Mouse (Mus musculus) T-cell, adult 2 months (primary cell): ENCODE results near the gene Gm9821.

Source experiments
- DNase-seq: peaks from one replicate; pipeline ENCODE4 v3.0.0; 2022; ENCODE audit warnings: low spot score

Gene Gm9821

GRCm38 (mm10) chr2:91945483-91945882, at the start of gene Gm9821:
Gene Gm9821, plus strand, starts transcription at chr2:91945703.
- no peak for DNase-seq

DNA sequence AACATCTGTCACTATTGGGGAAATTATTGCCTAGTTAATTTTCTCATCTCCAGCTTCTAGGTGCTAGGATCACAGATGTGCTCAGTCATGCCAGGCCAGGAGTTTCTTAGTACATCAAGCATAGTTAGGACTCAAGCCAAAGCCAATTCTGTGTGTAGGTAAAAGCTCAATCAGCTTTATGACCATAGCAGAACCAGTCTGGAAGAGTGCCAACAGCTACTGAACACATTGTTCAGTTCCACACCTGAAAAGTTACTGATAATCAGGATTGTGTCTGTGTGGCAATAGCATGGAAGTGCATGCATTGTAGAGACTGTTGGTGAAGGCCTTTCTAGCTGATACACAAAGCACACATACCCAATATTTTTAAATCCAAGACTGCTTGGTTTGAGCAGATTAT, 47.5 kb upstream of the Gm9821 start:
- no peak for DNase-seq

DNA sequence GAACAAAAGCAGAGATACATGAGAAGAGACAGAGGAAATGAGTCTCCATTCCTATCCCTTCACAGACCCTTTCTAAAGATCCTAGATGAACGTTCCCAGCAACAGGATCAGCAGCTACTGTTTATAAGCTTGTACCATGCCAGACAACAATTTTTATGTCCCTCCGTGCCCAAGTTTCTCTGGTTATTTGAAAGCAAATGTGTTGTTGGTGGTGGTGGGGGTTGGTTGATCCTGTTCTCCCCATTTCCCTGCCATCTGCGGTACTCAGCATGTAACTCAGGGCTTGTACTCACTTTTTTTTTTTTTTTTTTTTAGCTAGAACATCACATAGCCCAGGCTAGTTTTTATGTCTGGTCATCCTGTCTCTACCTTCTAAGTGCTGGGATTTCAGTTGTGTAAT, 46.4 kb upstream of the Gm9821 start:
- no peak for DNase-seq

GRCm38 (mm10) chr2:91900431-91900830, 45.1 kb upstream of the Gm9821 start:
- no peak for DNase-seq

DNA sequence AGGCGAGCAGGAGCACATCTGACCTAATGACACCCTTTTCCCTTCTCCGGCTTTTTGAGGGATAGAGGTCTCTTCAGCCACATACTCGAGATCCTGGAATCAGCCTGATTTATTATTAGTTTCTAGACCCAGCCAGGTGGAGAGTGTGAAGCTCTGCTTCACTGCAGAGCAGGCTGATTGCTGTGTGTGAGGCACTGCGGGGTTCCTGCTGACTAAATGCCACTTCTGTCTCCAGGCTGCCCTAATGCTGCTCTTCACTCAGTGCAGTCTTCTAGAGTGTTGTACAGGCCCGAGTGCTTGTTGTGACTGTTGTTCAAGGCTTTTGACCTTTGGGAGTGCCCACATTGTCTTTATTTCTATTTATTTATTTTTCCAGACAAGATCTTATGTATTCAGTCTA, 43.2 kb upstream of the Gm9821 start:
- DNase-seq: no peak

DNA sequence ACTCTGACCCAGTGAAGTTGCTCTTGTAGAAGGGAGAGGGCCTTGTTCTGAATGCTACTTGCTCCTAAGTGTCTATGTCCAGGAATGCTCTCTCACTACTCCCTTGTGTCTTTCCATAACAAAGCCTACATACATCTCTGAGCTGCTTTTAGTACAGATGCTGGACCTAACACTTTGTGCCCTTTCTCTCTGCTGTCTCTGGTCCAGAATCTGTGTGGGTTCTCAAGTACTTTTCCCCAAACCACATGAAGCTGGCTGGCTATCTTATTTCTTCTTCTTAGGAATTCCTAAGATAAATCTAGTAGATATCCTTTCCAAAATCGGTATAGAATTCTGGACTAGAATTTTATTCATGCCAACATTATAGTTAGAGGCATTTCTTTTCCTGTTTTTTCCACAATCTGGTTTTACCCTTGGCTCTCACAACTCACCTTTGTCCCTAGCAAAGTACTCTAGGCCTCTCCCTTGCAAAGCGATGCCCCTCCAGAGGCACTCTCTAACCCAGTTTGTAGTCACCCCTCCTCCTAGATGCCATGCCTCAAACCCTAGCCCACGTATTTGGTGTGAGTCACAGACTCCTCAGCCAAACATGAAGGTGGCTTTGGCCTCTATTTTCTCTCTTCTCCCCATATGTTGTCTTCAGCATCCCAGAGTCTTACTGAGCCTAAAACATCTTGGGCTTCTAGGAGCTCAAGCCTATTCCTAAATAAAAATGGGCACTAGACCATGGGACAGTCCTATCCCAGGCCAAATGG, 42.2 kb upstream of the Gm9821 start:
- DNase-seq: no peak

- no peak for DNase-seq
Measured at GRCm38 (mm10) chr2:91904618-91905307, 40.7 kb upstream of the Gm9821 start.

DNA sequence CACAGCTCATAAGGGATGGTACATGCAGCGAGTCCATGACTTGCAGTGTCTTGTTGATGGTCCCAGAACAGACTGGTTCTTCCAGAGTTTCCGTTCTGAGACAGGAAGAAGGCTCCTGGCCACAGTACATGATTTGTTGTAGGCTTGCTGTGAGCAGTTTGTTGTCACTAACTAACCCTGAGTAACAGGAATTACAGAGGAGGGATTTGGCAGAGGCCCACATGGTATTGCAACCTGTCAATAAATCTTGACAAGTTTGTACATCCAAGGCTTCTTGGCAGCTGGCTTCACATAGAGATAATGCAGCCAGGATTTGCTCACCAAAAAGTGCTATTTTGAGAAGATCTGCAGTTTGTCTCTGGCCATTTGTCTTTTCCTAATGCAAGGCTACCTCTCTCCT, 39.4 kb upstream of the Gm9821 start:
- DNase-seq: no peak

DNA sequence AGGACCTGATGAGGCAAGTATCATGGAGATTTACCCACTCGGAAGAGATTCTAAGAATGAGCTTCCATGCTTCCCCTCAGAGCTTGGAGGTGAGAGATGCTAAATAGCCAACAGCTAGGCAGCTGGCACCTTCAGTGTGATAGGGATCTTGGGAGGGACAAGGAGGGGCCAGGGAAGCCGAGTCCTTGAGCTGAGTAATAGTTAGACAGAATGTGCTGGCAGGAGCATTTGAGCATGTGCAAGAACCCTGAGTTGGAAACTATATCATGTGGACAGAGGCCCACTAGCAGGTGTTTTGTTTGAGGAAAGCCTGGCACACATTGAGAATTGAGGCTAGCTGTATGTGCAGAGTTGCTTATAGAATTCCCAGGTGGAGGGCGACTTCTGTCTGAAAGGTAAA, 32.9 kb upstream of the Gm9821 start:
- DNase-seq: no peak

DNA sequence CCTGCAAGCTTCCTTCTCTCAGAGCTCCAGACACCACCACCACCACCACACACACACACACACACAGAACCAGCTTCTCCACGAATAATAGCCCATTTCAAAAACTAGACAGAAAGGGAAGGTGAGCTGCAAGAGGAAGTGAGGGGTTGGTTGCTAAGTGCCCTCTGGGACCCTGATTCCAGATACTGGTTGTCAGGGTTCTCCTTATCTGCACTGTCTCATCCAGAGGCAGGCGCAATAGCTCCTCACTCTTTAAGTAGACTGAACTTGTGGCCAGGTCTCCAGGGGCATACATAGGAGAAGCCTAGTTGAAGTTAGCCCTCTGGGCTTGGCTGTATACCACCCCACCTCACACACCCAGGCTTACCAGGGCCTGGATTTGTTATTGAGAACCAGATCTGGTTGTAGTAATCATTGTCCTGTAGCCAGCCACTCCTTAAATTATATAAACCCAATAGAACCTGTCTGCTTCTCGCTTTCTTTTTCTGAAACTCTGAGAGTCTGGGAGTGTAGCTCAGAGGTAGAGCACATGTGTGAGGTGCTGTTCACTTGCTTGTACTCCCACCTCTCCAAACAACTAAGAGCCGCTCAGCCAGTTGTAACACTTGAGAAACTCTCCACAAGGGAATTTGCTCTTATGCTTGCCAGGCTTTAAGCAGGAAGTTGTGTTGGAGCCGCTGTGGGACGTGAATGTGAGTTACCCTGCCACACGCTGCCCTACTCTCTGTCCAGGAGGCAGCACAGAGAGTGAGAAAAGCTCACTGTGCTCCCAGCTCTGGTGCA, 32.0 kb upstream of the Gm9821 start:
- DNase-seq: no peak

- DNase-seq: no peak
Measured at GRCm38 (mm10) chr2:91916346-91916977, 29.0 kb upstream of the Gm9821 start.

GRCm38 (mm10) chr2:91917096-91917495, 28.4 kb upstream of the Gm9821 start:
- no peak for DNase-seq

DNA sequence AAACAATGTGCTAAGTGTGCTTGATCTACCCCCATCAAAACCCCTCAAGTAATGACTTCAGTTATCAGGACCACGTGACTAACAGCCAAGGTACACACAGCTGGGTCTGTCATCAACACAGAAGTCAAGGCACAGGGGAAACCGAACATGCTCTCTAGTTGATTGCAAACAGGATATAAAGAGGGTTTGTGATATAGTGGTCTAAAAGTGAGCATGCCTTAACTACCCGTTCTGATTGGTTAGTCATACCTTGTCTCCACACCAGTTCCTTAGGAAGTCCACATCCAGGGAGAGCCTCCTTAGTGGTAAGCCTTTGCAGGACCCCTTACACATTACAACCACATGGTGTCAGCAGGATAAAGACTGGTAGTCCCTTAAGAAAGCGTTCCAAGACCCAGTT, 25.4 kb upstream of the Gm9821 start:
- DNase-seq: no peak

- peak; percentile 31 for DNase-seq
Measured at GRCm38 (mm10) chr2:91921181-91921789, 24.2 kb upstream of the Gm9821 start.

DNA sequence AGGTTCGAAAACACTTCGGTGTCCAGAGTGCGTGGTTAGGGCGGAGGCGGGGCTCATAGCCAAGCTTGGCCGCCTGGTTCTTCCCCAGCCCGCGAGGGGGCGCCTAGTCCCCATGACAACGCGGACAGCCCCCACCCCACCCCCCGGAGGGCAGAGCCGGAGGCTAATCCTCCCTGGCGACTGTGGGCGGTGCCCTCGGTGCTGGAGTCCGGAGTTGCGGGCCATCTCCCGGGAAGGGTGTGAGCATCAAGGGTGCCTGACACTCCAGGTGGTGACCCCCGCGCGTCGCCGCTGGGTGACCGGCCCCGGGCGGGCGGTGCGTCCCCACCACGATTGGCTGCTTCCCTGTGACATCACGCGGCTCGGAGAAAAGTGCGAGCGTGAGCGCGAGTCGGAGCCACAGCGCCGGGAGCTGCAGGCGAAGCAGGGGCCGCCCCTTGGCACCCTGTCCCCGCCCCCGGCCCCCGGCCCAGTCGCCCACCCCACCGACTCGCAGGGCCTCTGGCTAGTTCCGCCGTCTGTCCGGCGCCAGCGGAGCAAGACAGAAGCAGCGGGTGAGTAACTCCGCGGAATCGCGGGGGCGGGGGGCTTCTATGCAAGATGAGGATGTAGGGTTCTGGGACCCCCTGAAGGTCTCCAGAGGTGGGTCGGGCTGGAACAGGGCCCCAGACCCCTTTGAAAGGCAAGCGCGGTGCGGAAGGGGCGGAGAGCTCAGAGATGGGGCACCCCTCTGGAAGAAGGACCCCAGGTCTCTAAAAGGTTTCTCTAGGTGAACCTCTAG, 23.5 kb upstream of the Gm9821 start:
- no peak for DNase-seq

- no peak for DNase-seq
Measured at GRCm38 (mm10) chr2:91922586-91923414, 22.7 kb upstream of the Gm9821 start.

GRCm38 (mm10) chr2:91923415-91924337, 21.8 kb upstream of the Gm9821 start:
- DNase-seq: peak; percentile 72

GRCm38 (mm10) chr2:91924726-91925125, 20.8 kb upstream of the Gm9821 start:
- no peak for DNase-seq

- no peak for DNase-seq
Measured at GRCm38 (mm10) chr2:91925442-91925841, 20.1 kb upstream of the Gm9821 start.
